Mouse (Mus musculus) cerebellum, postnatal 25 days (tissue): ENCODE data around the gene Hspa5.
"Not testable (repeated sequence)": the region's sequence is repeated elsewhere in the genome, so short reads cannot be mapped to it uniquely, and the experiment has no call there.

Source experiments
- DNase-seq, 2 experiments: peaks; one replicate each; pipeline ENCODE4 v3.0.0; 2021; ENCODE audit warnings: mixed read lengths in 2 of 2

The Hspa5 gene

GRCm38 (mm10) chr2:34809568-34809967 is 37.8 kb downstream of the Hspa5 start:
- no peak for DNase-seq

GRCm38 (mm10) chr2:34810775-34811174 is 39.0 kb downstream of the Hspa5 start:
- DNase-seq, result no peak

GRCm38 (mm10) chr2:34812706-34813105 is 40.9 kb downstream of the Hspa5 start:
- DNase-seq, result no peak

- not testable (repeated sequence) for DNase-seq
Measured at GRCm38 (mm10) chr2:34815893-34816292, 44.1 kb downstream of the Hspa5 start.

DNA sequence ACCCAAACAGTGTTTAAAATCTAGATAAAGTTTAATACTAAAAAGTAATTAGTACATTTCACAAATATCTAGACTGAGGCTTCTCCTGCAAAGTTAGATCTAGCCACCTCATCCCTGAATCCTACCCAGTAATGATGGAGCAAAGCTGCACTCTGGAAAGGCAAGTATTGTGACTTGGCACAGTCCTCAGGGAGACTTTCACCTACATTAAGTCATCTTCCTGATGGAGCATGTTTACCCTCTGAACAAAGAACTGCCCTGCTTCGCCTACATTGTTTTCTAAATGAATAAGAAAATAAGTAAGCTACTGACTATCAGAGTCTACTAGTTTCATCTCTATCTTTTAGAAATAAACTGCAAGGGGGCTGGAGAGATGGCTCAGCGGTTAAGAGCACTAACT is 46.7 kb downstream of the Hspa5 start:
- no peak for DNase-seq

DNA sequence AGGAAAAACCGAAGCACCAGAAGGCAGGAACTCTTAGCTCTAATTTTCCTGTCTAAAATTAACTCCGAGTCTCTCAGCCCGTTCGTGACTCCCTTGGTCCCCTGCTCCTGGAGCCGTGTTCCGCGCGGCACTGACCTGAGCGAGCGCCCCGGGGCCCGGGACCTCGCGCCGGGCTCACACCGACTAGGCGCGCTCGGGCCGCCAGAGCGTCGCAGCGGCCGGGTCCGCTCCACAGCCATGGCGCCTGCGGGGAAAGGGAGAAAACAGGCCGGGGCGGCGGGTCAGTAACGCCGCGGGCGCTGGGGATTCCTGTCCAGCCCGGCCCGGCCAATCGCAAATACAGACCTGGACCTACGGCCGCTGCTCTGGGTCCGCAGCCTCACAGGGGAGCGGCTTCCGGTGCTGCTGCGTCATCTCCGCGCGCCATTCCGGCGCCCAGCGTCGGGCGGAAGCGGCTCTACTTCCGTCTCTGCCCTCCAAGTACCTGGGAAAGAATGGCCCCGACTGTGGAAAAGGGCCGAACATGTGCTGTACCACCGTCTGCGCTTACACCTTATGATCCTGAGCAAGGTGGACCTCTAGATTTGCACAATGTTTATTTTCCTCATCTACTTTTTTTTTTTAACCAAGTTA is 54.2 kb downstream of the Hspa5 start, which contains the start of gene Fbxw2:
Gene Fbxw2 (minus strand): TSS at position 485 of the 633 bp plus-strand sequence.
- peak; percentile 96 to 97 for DNase-seq

DNA sequence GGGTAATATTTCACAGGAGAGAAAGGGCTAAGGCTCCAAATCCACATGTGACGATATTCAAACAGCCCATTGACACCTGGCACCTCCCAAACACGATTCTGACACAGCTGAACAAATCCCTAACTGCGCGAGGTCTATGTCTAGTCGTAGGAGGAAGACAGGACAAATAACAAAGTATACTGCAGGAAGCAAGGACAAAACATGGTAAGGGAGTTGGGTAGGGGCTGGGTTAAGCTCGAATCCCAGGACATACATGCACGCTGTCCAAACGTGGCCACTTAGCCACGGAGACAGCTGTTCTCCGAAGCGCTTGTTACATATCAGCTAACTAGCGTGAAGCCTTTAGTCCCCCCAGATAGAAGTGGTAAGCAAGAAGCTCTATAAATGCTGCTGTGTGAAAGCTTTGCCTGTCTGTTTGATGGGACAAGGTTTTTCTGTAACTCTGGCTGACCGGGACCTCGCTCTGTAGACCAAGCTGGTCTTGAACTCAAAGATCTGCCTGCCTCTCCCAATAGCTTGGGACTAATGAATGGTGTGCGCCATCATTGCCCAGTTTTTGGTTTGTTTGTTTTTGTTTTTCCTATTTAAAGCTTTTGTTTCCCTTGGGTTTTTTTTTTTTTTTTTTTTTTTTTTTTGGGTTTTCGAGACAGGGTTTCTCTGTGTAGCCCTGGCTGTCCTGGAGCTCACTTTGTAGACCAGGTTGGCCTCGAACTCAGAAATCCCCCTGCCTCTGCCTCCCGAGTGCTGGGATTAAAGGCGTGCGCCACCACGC is 54.9 kb downstream of the Hspa5 start:
- DNase-seq, result no peak
